Mouse (Mus musculus) heart, postnatal 0 days (tissue): Measurements from ENCODE around the gene Tex14.

Experiments
- CTCF ChIP-seq: IDR thresholded peaks from 2 replicates; pipeline ENCODE4 v1.5.1; 2016; ENCODE audit warnings: antibody characterized with exemption, control low read depth, low read depth
- EP300 ChIP-seq: IDR thresholded peaks from 2 replicates; pipeline ENCODE4 v1.6.1; 2016; ENCODE audit warnings: antibody characterized with exemption, low read depth

- TF ChIP-seq EP300 (no peak), CTCF (no peak)
These were observed 45.6 kb upstream of the Tex14 start for GRCm38 (mm10) chr11:87359262-87359612.
